Mouse (Mus musculus): ENCODE measurements around the gene Pcmt1.

- TF ChIP-seq TCF12 (IDR thresholded peaks at IDR 0.05; ENCODE audit: insufficient read depth, poor library complexity, severe bottlenecking): no peak
- no peak for TF ChIP-seq MAX (IDR thresholded peaks at IDR 0.05; ENCODE audit: low read depth)
- no peak for TF ChIP-seq E2F4 (IDR thresholded peaks at IDR 0.05; ENCODE audit: insufficient read depth)
- no peak for TF ChIP-seq POLR2A (IDR thresholded peaks at IDR 0.05; ENCODE audit: insufficient read length, low read depth)
- no peak for TF ChIP-seq POLR2AphosphoS2 (IDR thresholded peaks at IDR 0.05; ENCODE audit: insufficient read length, low read depth)
- TF ChIP-seq USF1 (IDR thresholded peaks at IDR 0.05; ENCODE audit: low read depth): no peak
- no peak for TF ChIP-seq REST (IDR thresholded peaks at IDR 0.05; ENCODE audit: insufficient read depth, insufficient read length)
Measured at GRCm38 (mm10) chr10:7590234-7590689, 90.7 kb downstream of the Pcmt1 start.

Data from myocyte (in vitro differentiated cells).